Mouse (Mus musculus) heart, embryonic 11.5 days (tissue): Measurements from ENCODE around the gene Ppp1r15a. TPM values are rescaled to one million over a fixed set of nuclear protein-coding genes. Genes with fewer than 3 reads are reported as not detected.

Experiments
- ATAC-seq: fragments of 200-750 bp; cut with Nextera tagmentation; replicated peaks from 2 replicates; pipeline ENCODE4 v1.8.0; 2017; ENCODE audit warnings: moderate library complexity; ENCODE audit not compliant: insufficient number of reproducible peaks, low FRiP score, low TSS enrichment
- H3K27ac ChIP-seq: fragments of 300-500 bp; sonication (generic); 2 replicates; pipeline ENCODE4 v1.5.1; 2014; ENCODE audit warnings: mild to moderate bottlenecking, low read depth, low read length
- H3K27me3 ChIP-seq: fragments of 300-500 bp; sonication (generic); 2 replicates; pipeline ENCODE4 v1.6.1; 2014; ENCODE audit warnings: mild to moderate bottlenecking, low read length, mixed read lengths; ENCODE audit not compliant: control insufficient read depth, insufficient read depth
- H3K36me3 ChIP-seq: fragments of 300-500 bp; sonication (generic); 2 replicates; pipeline ENCODE4 v1.6.1; 2014; ENCODE audit warnings: mild to moderate bottlenecking, low read length, moderate library complexity, mixed read lengths; ENCODE audit not compliant: control insufficient read depth, insufficient read depth
- H3K4me1 ChIP-seq: fragments of 300-500 bp; sonication (generic); 2 replicates; pipeline ENCODE4 v1.6.1; 2014; ENCODE audit warnings: low read length; ENCODE audit not compliant: control insufficient read depth, insufficient read depth
- H3K4me2 ChIP-seq: fragments of 300-500 bp; sonication (generic); 2 replicates; pipeline ENCODE4 v1.6.1; 2014; ENCODE audit warnings: mild to moderate bottlenecking, moderate library complexity
- H3K4me3 ChIP-seq: fragments of 300-500 bp; sonication (generic); 2 replicates; pipeline ENCODE4 v1.5.1; 2014; ENCODE audit warnings: low read depth, low read length
- H3K9ac ChIP-seq: fragments of 300-500 bp; sonication (generic); 2 replicates; pipeline ENCODE4 v1.6.1; 2014; ENCODE audit warnings: mild to moderate bottlenecking, low read depth, low read length, moderate library complexity
- H3K9me3 ChIP-seq: fragments of 300-500 bp; sonication (generic); replicated peaks from 2 replicates; pipeline ENCODE4 v1.6.1; 2016; ENCODE audit warnings: low read length; ENCODE audit not compliant: control insufficient read depth
- WGBS: fragments of 180-500 bp; shearing (Covaris S2); extraction: QIAGEN DNeasy Blood & Tissue Kit; methylation state at CpG from one replicate; pipeline ENCODE4 v1.1.7; 2014; ENCODE audit not compliant: insufficient replicate concordance; 5-methylcytosine and 5-hydroxymethylcytosine counted together
- polyA plus RNA-seq: library from polyadenylated mRNA; unstranded; fragments of >200 nt; fragmentation: Nextera tagmentation; extraction: Ambion mirVana; gene quantifications from 2 replicates; pipeline ENCODE4 v1.2.1, GENCODE M21; 2014

The Ppp1r15a gene
- polyA plus RNA-seq, 1 experiment from 2014 or later = 28.8 TPM

DNA sequence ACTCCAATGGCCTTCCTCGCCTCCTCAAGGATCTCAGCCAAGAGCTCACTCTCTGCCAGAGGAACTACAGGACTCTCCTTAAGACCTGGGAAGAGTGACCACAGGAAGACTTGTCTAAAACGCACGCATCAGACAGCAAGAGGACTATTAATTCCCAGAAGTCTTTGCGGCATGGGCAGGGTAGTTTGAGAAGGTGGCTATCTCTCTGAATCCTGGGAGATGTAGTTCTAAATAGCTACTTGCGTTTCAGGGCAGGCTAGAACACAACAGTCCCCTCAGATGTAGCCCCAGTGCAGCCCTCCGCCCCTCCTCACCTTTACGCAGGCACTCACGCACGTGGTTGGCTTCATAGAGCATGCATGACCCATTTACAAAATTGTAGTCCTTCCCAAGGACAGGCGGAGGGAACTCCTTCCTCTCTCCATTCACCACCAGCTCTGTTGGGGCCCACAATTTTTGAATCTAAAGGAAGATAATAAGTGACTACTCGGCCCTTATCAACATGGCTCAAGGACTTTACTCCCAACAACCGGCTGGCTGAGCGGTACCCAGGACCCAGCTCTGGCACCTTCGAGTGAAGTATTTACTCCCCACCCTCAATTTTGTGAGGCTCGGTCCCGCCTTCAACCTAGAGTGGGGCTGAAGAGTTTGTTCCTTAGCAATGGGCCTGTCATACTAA, 50.6 kb downstream of the Ppp1r15a start:
- H3K4me2 ChIP-seq = peak overlapping the region; percentile 53
- no peaks in the 10 kb centered on the region for H3K4me1 ChIP-seq
- H3K27me3 ChIP-seq = no peaks in the 10 kb centered on the region
- peak overlapping the region; percentile 22; the same call in 1 of the 2 replicates for H3K27ac ChIP-seq
- no peaks in the 10 kb centered on the region for H3K9me3 ChIP-seq
- 57% methylated on average over 16 of the region's 16 CpGs for WGBS
- no peaks in the 10 kb centered on the region for H3K36me3 ChIP-seq
- no peak for ATAC-seq
- peak overlapping the region; percentile 34 for H3K4me3 ChIP-seq
- peak overlapping the region; percentile 54 for H3K9ac ChIP-seq

Other genes with a start within 250 kb of the Ppp1r15a start
- gene Slc6a21, start 248.8 kb downstream of the Ppp1r15a start, polyA plus RNA-seq = not detected in 2 replicates
- 7.0 and 9.8 TPM in 2 replicates for gene Trpm4, start 192.5 kb downstream of the Ppp1r15a start, polyA plus RNA-seq
- gene Hrc, start 191.0 kb downstream of the Ppp1r15a start, polyA plus RNA-seq = 24.3 and 30.1 TPM in 2 replicates
- 2.0 and 3.7 TPM in 2 replicates for gene Ppfia3, start 159.2 kb downstream of the Ppp1r15a start, polyA plus RNA-seq
- 1.6 and 1.7 TPM in 2 replicates for gene Lin7b, start 155.7 kb downstream of the Ppp1r15a start, polyA plus RNA-seq
- 51.6 and 72.0 TPM in 2 replicates for gene Snrnp70, start 130.5 kb downstream of the Ppp1r15a start, polyA plus RNA-seq
- gene Kcna7, start 120.6 kb downstream of the Ppp1r15a start, polyA plus RNA-seq = 0.37 and 0.45 TPM in 2 replicates
- gene Ntf5, start 112.6 kb downstream of the Ppp1r15a start, polyA plus RNA-seq = 3.2 TPM in 2 replicates
- gene Lhb, start 105.4 kb downstream of the Ppp1r15a start, polyA plus RNA-seq = 0.33 and 0.46 TPM in 2 replicates
- gene Gys1, start 91.4 kb downstream of the Ppp1r15a start, polyA plus RNA-seq = 99.1 and 106 TPM in 2 replicates
- 98.2 and 104 TPM in 2 replicates for gene Ruvbl2, start 88.2 kb downstream of the Ppp1r15a start, polyA plus RNA-seq
- gene Ftl1, start 66.4 kb downstream of the Ppp1r15a start, polyA plus RNA-seq = 4,030 and 4,320 TPM in 2 replicates
- gene Bax, start 59.4 kb downstream of the Ppp1r15a start, polyA plus RNA-seq = 91.3 and 146 TPM in 2 replicates
- 1.5 and 2.2 TPM in 2 replicates for gene Tulp2, start 44.4 kb downstream of the Ppp1r15a start, polyA plus RNA-seq
- not detected in 2 replicates for gene Gm45808, start 39.5 kb downstream of the Ppp1r15a start, polyA plus RNA-seq
- 4.6 and 4.9 TPM in 2 replicates for gene Dhdh, start 37.5 kb downstream of the Ppp1r15a start, polyA plus RNA-seq
- gene Nucb1, start 15.9 kb downstream of the Ppp1r15a start, polyA plus RNA-seq = 165 and 186 TPM in 2 replicates
- gene Plekha4, start 62 bp upstream of the Ppp1r15a start, polyA plus RNA-seq = 1.1 TPM in 2 replicates
- gene Hsd17b14, start 28.6 kb upstream of the Ppp1r15a start, polyA plus RNA-seq = 0.31 and 1.5 TPM in 2 replicates
- 69.1 and 73.2 TPM in 2 replicates for gene Bcat2, start 43.9 kb upstream of the Ppp1r15a start, polyA plus RNA-seq
- gene Fgf21, start 89.2 kb upstream of the Ppp1r15a start, polyA plus RNA-seq = not detected in 2 replicates
- not detected in 2 replicates for gene Fut1, start 91.0 kb upstream of the Ppp1r15a start, polyA plus RNA-seq
- gene Izumo1, start 95.5 kb upstream of the Ppp1r15a start, polyA plus RNA-seq = 0.34 and 0.35 TPM in 2 replicates
- gene Rasip1, start 101.2 kb upstream of the Ppp1r15a start, polyA plus RNA-seq = 13.9 and 14.5 TPM in 2 replicates
- 3.4 and 4.0 TPM in 2 replicates for gene Mamstr, start 113.7 kb upstream of the Ppp1r15a start, polyA plus RNA-seq
- 0.56 and 1.0 TPM in 2 replicates for gene Fut2, start 140.1 kb upstream of the Ppp1r15a start, polyA plus RNA-seq
- not detected in 2 replicates for gene Ntn5, start 157.8 kb upstream of the Ppp1r15a start, polyA plus RNA-seq
- gene Sec1, start 168.1 kb upstream of the Ppp1r15a start, polyA plus RNA-seq = 0.24 and 0.99 TPM in 2 replicates
- gene Car11, start 173.6 kb upstream of the Ppp1r15a start, polyA plus RNA-seq = 3.3 and 5.5 TPM in 2 replicates
- gene Dbp, start 178.8 kb upstream of the Ppp1r15a start, polyA plus RNA-seq = 3.3 and 3.5 TPM in 2 replicates
- 764 and 836 TPM in 2 replicates for gene Rpl18, start 189.2 kb upstream of the Ppp1r15a start, polyA plus RNA-seq
- gene Sphk2, start 191.7 kb upstream of the Ppp1r15a start, polyA plus RNA-seq = 13.2 and 17.3 TPM in 2 replicates
- gene Fam83e, start 194.9 kb upstream of the Ppp1r15a start, polyA plus RNA-seq = 0.58 and 0.67 TPM in 2 replicates
- not detected in 2 replicates for gene Spaca4, start 199.5 kb upstream of the Ppp1r15a start, polyA plus RNA-seq